Mouse (Mus musculus): Measurements from ENCODE around the gene Pik3r6. TPM values are rescaled to one million over a fixed set of nuclear protein-coding genes. Genes with fewer than 3 reads are reported as not detected.

The Pik3r6 gene
- total RNA-seq, 2 experiments from 2014 or later: 3.6 to 4.7 TPM

GRCm38 (mm10) chr11:68487720-68488119, 15.1 kb upstream of the Pik3r6 start:
- no peak for DNase-seq

- no peak for DNase-seq
Measured at GRCm38 (mm10) chr11:68488256-68488824, 14.5 kb upstream of the Pik3r6 start.

- no peak for DNase-seq
Measured at GRCm38 (mm10) chr11:68489236-68489635, 13.6 kb upstream of the Pik3r6 start.

- DNase-seq: no peak
Measured at GRCm38 (mm10) chr11:68492592-68492991, 10.2 kb upstream of the Pik3r6 start.

GRCm38 (mm10) chr11:68493760-68494159, 9.1 kb upstream of the Pik3r6 start:
- no peak for DNase-seq

- DNase-seq: no peak
Measured at GRCm38 (mm10) chr11:68497081-68497480, 5.7 kb upstream of the Pik3r6 start.

- no peak for DNase-seq
Measured at GRCm38 (mm10) chr11:68498517-68498916, 4.3 kb upstream of the Pik3r6 start.

- DNase-seq: no peak
Measured at GRCm38 (mm10) chr11:68498999-68499699, 3.7 kb upstream of the Pik3r6 start.

GRCm38 (mm10) chr11:68500949-68501350, 1.9 kb upstream of the Pik3r6 start:
- no peak for DNase-seq

GRCm38 (mm10) chr11:68502408-68502807, 411 bp upstream of the Pik3r6 start:
- DNase-seq: no peak

- no peak for DNase-seq
Measured at GRCm38 (mm10) chr11:68504913-68505312, 2.1 kb downstream of the Pik3r6 start.

GRCm38 (mm10) chr11:68507246-68507645, 4.4 kb downstream of the Pik3r6 start:
- no peak for DNase-seq

GRCm38 (mm10) chr11:68508619-68509018, 5.8 kb downstream of the Pik3r6 start:
- DNase-seq: no peak

GRCm38 (mm10) chr11:68509194-68509593, 6.4 kb downstream of the Pik3r6 start:
- DNase-seq: no peak

- DNase-seq: no peak
Measured at GRCm38 (mm10) chr11:68513969-68514368, 11.2 kb downstream of the Pik3r6 start.

- no peak for DNase-seq
Measured at GRCm38 (mm10) chr11:68519362-68519761, 16.5 kb downstream of the Pik3r6 start.

GRCm38 (mm10) chr11:68519815-68520214, 17.0 kb downstream of the Pik3r6 start:
- DNase-seq: no peak

GRCm38 (mm10) chr11:68520439-68520838, 17.6 kb downstream of the Pik3r6 start:
- no peak for DNase-seq

GRCm38 (mm10) chr11:68521352-68521751, 18.5 kb downstream of the Pik3r6 start:
- DNase-seq: no peak

- DNase-seq: no peak
Measured at GRCm38 (mm10) chr11:68526441-68526840, 23.6 kb downstream of the Pik3r6 start.

GRCm38 (mm10) chr11:68531066-68531806, 28.4 kb downstream of the Pik3r6 start:
- DNase-seq: peak; percentile 54

- no peak for DNase-seq
Measured at GRCm38 (mm10) chr11:68531941-68532535, 29.2 kb downstream of the Pik3r6 start.

- DNase-seq: no peak
Measured at GRCm38 (mm10) chr11:68532773-68533172, 30.0 kb downstream of the Pik3r6 start.

Measured in adrenal gland, postnatal 10 days (tissue).